Mouse (Mus musculus) pancreas, adult 10 weeks (tissue): ENCODE data around the gene Pgap3. TPM values are rescaled to one million over a fixed set of nuclear protein-coding genes. Genes with fewer than 3 reads are reported as not detected.

Source experiments
- polyA plus RNA-seq: library from polyadenylated mRNA; stranded (reverse); fragments of 350-450 nt; fragmentation: Illumina TruSeq; extraction: RNeasy Lipid Tissue Mini Kit (QIAGEN cat#74804); gene quantifications from one replicate; pipeline ENCODE4 v1.2.3, GENCODE M21; 2015; ENCODE audit warnings: low read depth, low replicate concordance; ENCODE audit not compliant: insufficient read depth

Pgap3 gene
- 1.7 TPM for polyA plus RNA-seq

DNA sequence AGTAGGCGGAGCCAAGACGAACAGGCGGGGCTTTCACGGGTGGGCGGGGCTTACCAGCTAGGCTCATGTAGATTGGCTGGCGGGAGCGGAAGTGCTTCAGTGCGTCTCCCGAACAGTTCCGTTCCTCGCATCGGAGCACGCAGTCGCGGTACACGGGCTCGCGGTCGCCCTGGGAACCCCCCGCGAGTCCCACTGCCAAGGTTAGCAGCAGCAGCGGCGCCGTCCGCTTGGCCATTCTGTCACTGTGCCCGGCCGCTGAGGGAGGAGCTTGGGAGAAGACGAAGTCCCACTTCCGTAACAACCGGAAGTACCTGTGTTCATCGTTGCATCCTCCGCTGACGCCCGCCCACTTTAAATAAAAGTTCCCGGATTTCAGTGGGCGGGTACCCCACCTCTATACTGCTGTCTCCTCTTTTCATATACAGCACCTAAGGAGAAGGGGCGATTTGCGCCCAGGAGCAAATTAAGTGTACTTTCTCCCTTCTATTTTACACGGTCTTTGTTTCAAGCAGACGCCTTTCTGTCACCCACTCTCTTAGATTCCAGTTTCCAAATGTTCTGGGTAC is at the start of gene Pgap3:
Pgap3 (minus strand) TSS at position 330 of the 566 bp plus-strand sequence.

DNA sequence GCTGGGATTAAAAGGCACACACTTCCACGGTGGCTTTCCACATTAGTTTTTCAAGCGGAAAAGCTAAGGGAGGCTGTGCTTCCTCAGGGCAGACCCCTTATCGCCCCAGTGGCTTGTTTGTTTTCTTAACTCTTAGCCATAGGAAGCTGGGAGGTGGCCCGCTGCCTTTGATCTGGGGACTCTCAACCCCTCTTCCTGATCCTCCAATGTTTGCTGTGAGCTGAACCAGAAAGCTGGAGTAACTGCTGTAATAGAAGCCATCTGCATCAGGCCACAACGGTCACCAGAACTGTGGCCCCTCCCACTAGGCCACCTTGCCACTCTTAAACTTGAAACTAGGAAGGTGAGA is 45.9 kb upstream of the Pgap3 start, which contains the start of gene Grb7:
Grb7 (plus strand) TSS at position 182 of the 349 bp plus-strand sequence.

GRCm38 (mm10) chr11:98438331-98439158 is 38.3 kb upstream of the Pgap3 start, which contains the start of gene Mien1:
Gene Mien1 (minus strand): TSS chr11:98438991.

DNA sequence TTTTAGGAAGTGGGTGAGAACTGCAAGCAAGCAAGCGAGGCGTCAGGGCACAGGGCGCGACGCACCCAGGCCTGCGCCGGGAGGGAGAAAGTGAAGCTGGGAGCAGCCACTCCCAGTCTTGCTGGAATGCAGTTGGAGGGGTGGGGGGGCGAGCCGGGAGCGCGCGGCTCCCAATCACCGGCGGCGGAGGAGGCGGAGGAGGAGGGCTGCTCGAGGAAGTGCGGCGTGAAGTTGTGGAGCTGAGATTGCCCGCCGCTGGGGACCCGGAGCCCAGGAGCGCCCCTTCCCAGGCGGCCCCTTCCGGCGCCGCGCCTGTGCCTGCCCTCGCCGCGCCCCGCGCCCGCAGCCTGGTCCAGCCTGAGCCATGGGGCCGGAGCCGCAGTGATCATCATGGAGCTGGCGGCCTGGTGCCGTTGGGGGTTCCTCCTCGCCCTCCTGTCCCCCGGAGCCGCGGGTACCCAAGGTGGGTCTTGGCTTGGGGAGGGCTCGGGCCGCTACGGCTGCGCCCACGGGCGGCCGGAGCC is 12.0 kb upstream of the Pgap3 start, which contains the start of gene Erbb2:
Erbb2 (plus strand) TSS at position 198 of the 524 bp plus-strand sequence.

DNA sequence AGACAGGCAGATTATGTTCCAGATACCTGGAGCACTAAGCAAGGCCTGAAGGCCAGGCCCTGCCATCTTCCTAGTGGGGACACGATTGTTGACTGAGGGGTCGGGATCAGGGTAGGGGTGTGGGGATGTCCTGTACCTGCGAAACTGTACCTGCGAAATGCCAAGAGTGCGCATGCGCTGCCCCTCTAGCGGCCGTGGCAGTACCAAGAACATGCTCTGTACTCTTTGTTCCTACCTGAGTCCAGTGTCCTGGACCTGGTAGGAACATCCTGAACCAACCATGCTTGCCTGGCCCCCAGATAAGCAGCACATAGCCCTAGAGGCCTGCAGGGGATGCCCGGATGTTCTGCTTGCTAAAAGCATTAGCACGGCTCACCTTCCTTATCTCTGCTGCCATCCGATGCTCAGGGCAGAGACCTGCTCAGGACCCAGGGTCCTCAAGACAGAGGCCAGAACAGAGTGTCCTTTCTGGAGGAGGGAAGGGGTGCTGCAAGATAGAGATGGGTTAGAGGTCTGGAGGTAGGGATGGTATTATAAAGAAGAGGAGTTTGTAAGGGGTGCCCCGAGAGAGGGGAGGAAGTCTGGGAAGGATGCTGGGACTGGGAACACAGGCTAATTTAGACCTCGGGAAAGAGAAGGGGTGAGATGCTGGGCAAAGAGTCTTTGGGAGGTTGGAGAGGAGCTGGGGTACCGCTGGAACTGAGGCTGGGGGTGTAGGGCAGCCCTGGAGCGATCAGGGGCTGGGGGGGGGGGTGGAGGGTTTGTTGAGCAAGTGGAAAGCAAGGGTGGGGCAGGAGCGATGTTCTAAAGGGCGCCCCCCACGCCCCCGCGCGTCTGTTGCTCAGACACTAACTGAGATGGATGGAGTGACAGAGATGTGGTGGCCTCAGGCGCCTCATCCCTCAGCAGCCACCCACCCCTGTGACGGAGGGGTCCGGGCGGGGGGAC is 14.4 kb downstream of the Pgap3 start, which contains the start of gene Pnmt:
Pnmt (plus strand) TSS at position 813 of the 948 bp plus-strand sequence.

GRCm38 (mm10) chr11:98383261-98384030 is 16.8 kb downstream of the Pgap3 start, which contains the start of gene Tcap:
Gene Tcap (plus strand): TSS chr11:98383811.

GRCm38 (mm10) chr11:98358161-98359083 is 41.9 kb downstream of the Pgap3 start, which contains the start of gene Stard3:
Gene Stard3 (plus strand): TSS chr11:98358368.

GRCm38 (mm10) chr11:98348083-98348961 is 52.0 kb downstream of the Pgap3 start, which contains the start of gene Ppp1r1b:
Gene Ppp1r1b (plus strand): TSS chr11:98348404.

Other genes starting within 250 kb of the Pgap3 start
- 6.4 TPM for gene Med1, start 207.2 kb downstream of the Pgap3 start, polyA plus RNA-seq
- 5.5 TPM for gene Cdk12, start 197.4 kb downstream of the Pgap3 start, polyA plus RNA-seq
- not detected for gene Neurod2, start 70.8 kb downstream of the Pgap3 start, polyA plus RNA-seq
- 24.0 TPM for gene Ppp1r1b, start 52.1 kb downstream of the Pgap3 start, polyA plus RNA-seq
- gene Stard3, start 42.1 kb downstream of the Pgap3 start, polyA plus RNA-seq = 10.4 TPM
- not detected for gene Tcap, start 16.7 kb downstream of the Pgap3 start, polyA plus RNA-seq
- gene Pnmt, start 14.0 kb downstream of the Pgap3 start, polyA plus RNA-seq = not detected
- 2.3 TPM for gene Erbb2, start 12.0 kb upstream of the Pgap3 start, polyA plus RNA-seq
- 33.4 TPM for gene Mien1, start 38.5 kb upstream of the Pgap3 start, polyA plus RNA-seq
- gene Grb7, start 45.9 kb upstream of the Pgap3 start, polyA plus RNA-seq = 7.3 TPM
- gene Ikzf3, start 145.5 kb upstream of the Pgap3 start, polyA plus RNA-seq = 1.4 TPM
- gene Zpbp2, start 150.6 kb upstream of the Pgap3 start, polyA plus RNA-seq = not detected
- gene Ormdl3, start 186.9 kb upstream of the Pgap3 start, polyA plus RNA-seq = 17.3 TPM
- gene Lrrc3c, start 197.8 kb upstream of the Pgap3 start, polyA plus RNA-seq = not detected
- gene Gm12355, start 225.2 kb upstream of the Pgap3 start, polyA plus RNA-seq = not detected
- not detected for gene Gsdma3, start 225.9 kb upstream of the Pgap3 start, polyA plus RNA-seq
- gene Gsdma2, start 246.3 kb upstream of the Pgap3 start, polyA plus RNA-seq = not detected